Mouse (Mus musculus): ENCODE data around the gene Brsk2. TPM values are rescaled to one million over a fixed set of nuclear protein-coding genes. Genes with fewer than 3 reads are reported as not detected.

The Brsk2 gene
- polyA plus RNA-seq, 1 experiment from 2014 or later = 0.40 TPM

Small RNAs within 50 kb of the gene (microRNA-seq; reads per million reads assigned to microRNA genes)
- not detected for gene Mir3104 (ENCODE audit: borderline number of aligned reads)

Other genes with a start within 250 kb of the Brsk2 start
- not detected in 2 replicates for gene Muc5ac, start 160.8 kb upstream of the Brsk2 start, polyA plus RNA-seq (2014; fragmentation: Nextera tagmentation; extraction: Ambion mirVana)
- 0.04 and 0.07 TPM in 2 replicates for gene Muc5b, start 110.7 kb upstream of the Brsk2 start, polyA plus RNA-seq (2014; fragmentation: Nextera tagmentation; extraction: Ambion mirVana)
- 36.2 and 38.8 TPM in 2 replicates for gene Tollip, start 31.2 kb upstream of the Brsk2 start, polyA plus RNA-seq (2014; fragmentation: Nextera tagmentation; extraction: Ambion mirVana)
- 48.3 and 50.3 TPM in 2 replicates for gene Mob2, start 111.3 kb downstream of the Brsk2 start, polyA plus RNA-seq (2014; fragmentation: Nextera tagmentation; extraction: Ambion mirVana)
- gene Dusp8, start 146.1 kb downstream of the Brsk2 start, polyA plus RNA-seq (2014; fragmentation: Nextera tagmentation; extraction: Ambion mirVana) = 9.6 and 10.1 TPM in 2 replicates
- gene Gm45618, start 171.0 kb downstream of the Brsk2 start, polyA plus RNA-seq (2014; fragmentation: Nextera tagmentation; extraction: Ambion mirVana) = not detected in 2 replicates
- not detected in 2 replicates for gene Gm39115, start 186.3 kb downstream of the Brsk2 start, polyA plus RNA-seq (2014; fragmentation: Nextera tagmentation; extraction: Ambion mirVana)
- not detected in 2 replicates for gene Gm45337, start 194.9 kb downstream of the Brsk2 start, polyA plus RNA-seq (2014; fragmentation: Nextera tagmentation; extraction: Ambion mirVana)
- gene Gm29735, start 207.4 kb downstream of the Brsk2 start, polyA plus RNA-seq (2014; fragmentation: Nextera tagmentation; extraction: Ambion mirVana) = not detected in 2 replicates
- gene Gm4553, start 216.0 kb downstream of the Brsk2 start, polyA plus RNA-seq (2014; fragmentation: Nextera tagmentation; extraction: Ambion mirVana) = not detected in 2 replicates
- gene Krtap5-2, start 226.3 kb downstream of the Brsk2 start, polyA plus RNA-seq (2014; fragmentation: Nextera tagmentation; extraction: Ambion mirVana) = not detected in 2 replicates
- not detected in 2 replicates for gene Gm10153, start 240.6 kb downstream of the Brsk2 start, polyA plus RNA-seq (2014; fragmentation: Nextera tagmentation; extraction: Ambion mirVana)